Mouse (Mus musculus) CD4-positive helper T cell, adult 2 months (primary cell): ENCODE measurements around the gene Calu.
"Not testable (repeated sequence)": the region's sequence is repeated elsewhere in the genome, so short reads cannot be mapped to it uniquely, and the experiment has no call there.

ENCODE experiments used
- DNase-seq: peaks from one replicate; pipeline ENCODE4 v3.0.0-alpha.2; 2012; ENCODE audit warnings: low read depth, missing footprints, low spot score

Gene Calu

DNA sequence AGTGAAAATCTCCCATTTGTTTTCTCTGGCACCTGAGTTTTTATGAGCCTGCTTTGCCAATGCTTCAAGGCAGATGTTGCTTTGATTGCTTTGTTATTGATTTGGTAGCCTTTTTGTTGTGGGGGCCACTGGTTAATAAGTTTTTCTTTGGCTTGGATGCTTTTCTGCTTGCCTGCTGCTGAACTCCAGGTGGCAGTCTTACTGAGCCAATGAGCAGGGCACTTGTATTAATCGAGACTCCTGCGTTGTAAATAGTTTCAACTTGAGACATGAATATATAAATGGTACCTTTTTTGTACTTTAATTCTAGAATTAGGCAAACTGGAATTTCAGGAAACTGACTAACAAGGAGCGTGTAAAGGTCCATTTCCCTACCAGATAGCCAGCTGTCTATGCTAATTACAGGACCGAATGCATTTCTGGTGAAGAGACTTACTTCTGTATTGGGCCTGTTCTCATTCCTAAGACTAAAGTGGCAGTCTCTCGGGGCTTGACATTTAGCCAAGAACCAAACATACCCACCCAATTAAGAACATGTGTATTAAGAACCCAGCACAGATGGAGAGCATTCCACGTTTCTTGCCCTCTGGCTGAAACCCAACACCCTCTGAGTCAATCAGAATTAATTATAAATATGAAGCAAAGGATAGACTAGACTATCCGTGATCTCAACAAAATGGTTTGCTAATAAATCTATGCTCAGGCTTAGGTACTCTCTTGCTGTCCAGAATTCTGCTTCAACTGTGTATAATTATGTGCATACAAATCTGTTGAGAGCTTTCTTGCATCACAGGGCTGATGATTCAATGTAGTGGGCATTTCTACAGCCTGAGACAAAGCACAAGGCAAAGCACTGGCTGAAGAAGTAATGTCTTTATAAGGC is 14.6 kb downstream of the Calu start:
- DNase-seq, result no peak

DNA sequence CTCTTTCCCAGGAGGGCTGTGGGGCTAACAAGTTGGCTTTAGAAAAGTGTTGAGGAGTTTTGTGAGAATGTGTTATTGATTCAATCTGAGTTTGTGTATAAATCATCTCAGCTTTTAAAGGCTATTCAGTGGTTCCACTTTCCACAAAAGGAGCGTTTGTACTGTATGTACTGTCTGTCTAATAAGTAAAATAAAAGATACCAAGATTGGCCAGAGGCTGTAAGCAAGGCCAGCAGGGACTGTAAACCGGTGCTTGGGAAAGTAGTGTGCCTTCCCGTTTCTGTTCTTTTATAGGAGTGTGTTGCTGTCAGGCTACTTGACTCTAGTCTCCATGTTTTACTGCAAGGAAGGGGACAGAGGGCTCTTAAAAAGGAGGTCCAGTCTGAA is 15.3 kb downstream of the Calu start:
- DNase-seq, result no peak

GRCm38 (mm10) chr6:29365277-29365676 is 17.4 kb downstream of the Calu start:
- no peak for DNase-seq

DNA sequence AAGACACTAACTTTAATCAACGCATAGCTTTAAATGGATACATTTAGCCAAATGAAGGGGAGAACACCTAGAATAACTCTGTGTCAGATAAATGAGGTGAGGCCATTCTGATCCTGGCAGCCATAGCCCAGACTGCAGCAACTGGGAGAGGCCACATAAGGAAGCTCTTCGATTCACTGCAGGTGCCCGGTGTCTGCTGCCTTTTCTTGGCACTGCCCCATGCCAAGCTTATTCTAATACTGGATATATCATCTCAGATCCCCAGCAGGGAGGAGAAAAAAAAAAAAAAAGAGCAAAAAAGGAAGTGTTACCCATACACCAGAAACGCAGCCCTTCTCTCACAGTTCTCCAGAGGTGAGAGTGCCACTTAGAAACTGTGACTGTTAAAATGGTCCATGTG is 29.5 kb downstream of the Calu start:
- no peak for DNase-seq

DNA sequence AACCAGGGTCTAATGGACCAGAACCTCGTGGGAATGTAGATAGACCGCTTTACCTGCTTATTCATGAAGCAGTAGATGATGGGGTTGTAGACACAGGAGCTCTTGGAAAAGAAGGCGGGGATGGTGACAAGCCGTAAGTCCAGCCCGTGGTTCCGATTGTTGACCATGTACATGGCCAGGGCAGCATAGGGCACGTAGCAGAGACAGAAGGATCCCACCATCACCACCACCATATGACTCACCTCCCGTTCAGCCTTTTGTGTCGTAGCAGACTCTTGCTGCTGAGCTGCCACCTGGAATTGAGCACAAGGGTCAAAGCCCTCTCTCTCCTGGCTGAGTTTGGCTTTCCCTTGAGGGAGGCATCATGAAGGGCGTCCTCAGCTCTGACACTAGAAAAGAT is 30.8 kb downstream of the Calu start:
- no peak for DNase-seq

GRCm38 (mm10) chr6:29379954-29380353 is 32.1 kb downstream of the Calu start:
- DNase-seq, result no peak

- DNase-seq, result no peak
These were observed 34.6 kb downstream of the Calu start for GRCm38 (mm10) chr6:29382442-29382841.

GRCm38 (mm10) chr6:29388052-29388518 is 40.2 kb downstream of the Calu start, which contains the start of gene Opn1sw:
Gene Opn1sw, minus strand, starts transcription at chr6:29388468.
- DNase-seq, result peak; percentile 34

GRCm38 (mm10) chr6:29388606-29389080 is 40.8 kb downstream of the Calu start:
- DNase-seq, result no peak

DNA sequence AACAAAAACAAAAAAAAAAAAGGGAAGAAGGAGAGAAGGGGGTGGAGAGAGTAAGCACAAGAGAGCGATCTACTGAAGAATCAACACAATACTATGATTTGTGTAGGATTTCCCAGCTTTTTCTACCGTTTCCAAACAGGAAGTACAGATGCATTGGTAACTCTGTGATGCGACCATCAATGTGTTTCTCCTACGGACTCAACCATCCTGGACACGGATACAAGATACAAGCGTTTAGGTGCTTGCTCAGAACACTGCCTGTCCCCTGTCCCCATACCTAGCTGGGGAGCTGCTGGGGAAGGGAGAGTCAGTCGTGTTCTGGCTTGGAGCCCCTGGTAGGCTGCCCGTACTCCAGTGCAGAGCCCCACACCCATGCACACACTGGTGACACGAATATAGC is 41.6 kb downstream of the Calu start:
- DNase-seq, result no peak

DNA sequence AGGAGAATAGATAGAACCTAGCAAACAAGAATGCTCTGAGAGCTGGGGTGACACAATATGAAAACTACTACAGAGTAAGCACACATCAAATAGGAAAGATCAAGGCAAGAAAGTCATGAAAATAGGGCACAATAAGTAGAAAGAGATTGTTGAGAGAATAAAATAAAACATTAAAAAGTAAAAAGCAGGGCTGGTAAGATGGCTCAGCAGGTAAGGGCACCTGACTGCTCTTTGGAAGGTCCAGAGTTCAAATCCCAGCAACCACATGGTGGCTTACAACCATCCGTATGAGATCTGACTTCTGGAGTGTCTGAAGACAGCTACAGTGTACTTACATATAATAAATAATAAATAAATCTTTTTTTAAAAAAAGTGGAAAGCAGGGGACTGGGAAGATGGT is 42.6 kb downstream of the Calu start:
- DNase-seq, result not testable (repeated sequence)

GRCm38 (mm10) chr6:29391241-29391640 is 43.4 kb downstream of the Calu start:
- DNase-seq, result not testable (repeated sequence)

GRCm38 (mm10) chr6:29391802-29392201 is 43.9 kb downstream of the Calu start:
- no peak for DNase-seq

GRCm38 (mm10) chr6:29394286-29394685 is 46.4 kb downstream of the Calu start:
- DNase-seq, result no peak

DNA sequence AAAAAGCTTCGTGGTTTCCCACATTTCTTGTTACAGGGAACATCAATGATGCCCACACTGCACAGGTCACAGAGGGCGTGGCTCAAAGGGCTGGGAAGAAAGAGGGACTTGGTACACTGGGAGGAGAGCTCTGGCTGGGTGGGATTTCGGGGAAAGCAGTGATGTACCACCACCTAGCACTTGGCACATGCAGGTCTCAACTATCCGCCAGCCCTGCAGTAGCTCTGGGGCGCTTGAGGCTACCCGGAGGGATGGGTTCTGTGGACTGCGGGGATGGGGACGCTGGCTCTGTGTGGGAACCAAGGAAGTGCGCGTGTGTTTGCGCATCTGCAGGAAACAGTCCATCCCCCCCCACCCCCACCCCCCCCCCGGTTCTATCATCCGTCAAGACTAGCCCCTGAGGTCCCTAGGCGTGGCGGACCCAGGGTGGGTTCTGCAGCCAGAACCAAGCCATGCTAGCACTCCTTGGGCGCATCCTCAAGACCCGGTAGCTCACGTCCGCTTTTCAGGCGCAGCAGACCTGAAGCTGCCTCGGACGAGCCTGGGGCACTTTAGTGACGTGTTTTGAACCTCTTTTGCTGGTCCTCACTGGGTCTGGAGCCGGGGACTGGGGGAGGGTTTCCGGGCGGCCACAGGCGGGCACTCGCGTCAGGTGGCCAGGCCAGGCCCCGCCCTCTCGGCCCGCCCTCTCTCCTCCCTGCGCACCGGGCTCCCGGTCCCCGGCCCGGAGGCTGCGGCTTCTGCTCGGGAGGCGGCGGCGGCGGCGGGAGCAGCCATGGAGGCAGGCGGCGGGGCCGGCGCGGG is 48.2 kb downstream of the Calu start, which contains the start of gene Ccdc136:
Gene Ccdc136, plus strand, starts transcription at position 400 of the 804 bp plus-strand sequence.
- DNase-seq, result peak; percentile 56

GRCm38 (mm10) chr6:29396714-29397540 is 49.1 kb downstream of the Calu start:
- DNase-seq, result no peak

- no peak for DNase-seq
These were observed 49.7 kb downstream of the Calu start for GRCm38 (mm10) chr6:29397575-29397974.

DNA sequence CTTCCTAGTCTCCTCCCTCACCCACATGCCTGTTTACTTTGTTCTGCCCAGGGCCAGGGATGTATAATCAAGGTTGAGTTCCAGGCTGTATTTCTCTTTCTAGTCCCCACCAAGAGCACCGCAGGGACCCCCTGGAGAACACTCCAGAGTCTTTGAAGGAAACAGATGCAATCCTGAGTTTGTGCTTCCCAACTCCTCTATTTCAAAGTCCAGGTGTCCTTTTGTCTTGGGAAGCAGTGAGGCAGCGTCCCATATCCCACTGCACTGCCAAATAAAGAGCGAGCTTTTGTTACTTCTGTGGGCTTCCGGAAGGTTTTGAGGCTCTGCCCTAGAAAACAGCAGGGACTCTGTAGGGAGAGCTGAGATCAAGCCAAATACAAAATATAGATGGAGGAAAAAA is 52.0 kb downstream of the Calu start:
- no peak for DNase-seq

DNA sequence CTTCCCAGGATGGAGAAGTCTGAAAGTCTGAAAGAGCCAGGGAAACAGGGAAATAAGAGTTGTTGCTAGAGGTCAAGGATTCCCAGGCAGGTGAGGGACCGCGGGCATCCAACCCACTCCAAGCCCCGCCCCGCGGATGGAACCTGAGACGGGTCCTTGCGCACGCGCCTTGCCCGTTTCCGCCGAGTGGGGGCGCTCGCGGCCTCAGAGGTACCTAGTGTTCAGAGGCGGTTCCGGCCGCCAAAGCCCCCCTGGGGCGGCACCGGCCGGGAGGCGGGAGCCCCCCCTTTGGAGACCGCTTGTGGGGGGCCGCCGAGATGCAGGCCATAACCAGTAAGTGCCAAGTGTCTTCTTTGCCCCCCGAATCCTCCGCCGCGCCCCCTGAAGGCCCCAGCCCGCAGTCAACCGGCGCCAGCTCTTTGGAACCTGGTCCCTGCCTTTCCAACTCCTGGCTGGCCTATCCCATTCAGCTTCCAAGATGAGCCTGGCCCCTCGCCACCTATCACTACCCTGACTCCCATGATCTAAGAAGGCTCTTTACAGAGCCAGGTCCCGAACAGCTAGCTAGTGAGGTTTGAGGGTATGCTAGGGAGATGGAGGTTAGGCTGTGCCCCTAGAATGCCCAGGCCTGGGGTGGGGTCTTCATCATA is 54.9 kb downstream of the Calu start:
- DNase-seq, result no peak

GRCm38 (mm10) chr6:29406412-29406811 is 58.5 kb downstream of the Calu start:
- no peak for DNase-seq

- peak; percentile 46 for DNase-seq
These were observed 67.6 kb downstream of the Calu start for GRCm38 (mm10) chr6:29415446-29415845.
